Mouse (Mus musculus) lung, adult 18-20 months (tissue): Measurements from ENCODE around the gene Sfxn3.
A peak's percentile ranks its signal among the peaks of the same experiment; 100 is the strongest.

ENCODE experiments used
- DNase-seq, 2 experiments: peaks; one replicate each; pipeline ENCODE4 v3.0.0; 2022; ENCODE audit warnings: mixed read lengths in 2 of 2

Gene Sfxn3

GRCm38 (mm10) chr19:45076586-45077510 is 29.5 kb downstream of the Sfxn3 start:
- DNase-seq = peak; percentile 66 to 69

GRCm38 (mm10) chr19:45077742-45078645 is 30.7 kb downstream of the Sfxn3 start:
- no peak for DNase-seq

GRCm38 (mm10) chr19:45078971-45079764 is 31.9 kb downstream of the Sfxn3 start:
- peak; percentile 34 to 60 for DNase-seq

- peak; percentile 88 to 91 for DNase-seq
Measured at GRCm38 (mm10) chr19:45079769-45080515, 32.6 kb downstream of the Sfxn3 start.

GRCm38 (mm10) chr19:45080711-45081110 is 33.4 kb downstream of the Sfxn3 start:
- no peak for DNase-seq

GRCm38 (mm10) chr19:45081279-45081678 is 34.0 kb downstream of the Sfxn3 start:
- peak; percentile 56 to 65 for DNase-seq

DNA sequence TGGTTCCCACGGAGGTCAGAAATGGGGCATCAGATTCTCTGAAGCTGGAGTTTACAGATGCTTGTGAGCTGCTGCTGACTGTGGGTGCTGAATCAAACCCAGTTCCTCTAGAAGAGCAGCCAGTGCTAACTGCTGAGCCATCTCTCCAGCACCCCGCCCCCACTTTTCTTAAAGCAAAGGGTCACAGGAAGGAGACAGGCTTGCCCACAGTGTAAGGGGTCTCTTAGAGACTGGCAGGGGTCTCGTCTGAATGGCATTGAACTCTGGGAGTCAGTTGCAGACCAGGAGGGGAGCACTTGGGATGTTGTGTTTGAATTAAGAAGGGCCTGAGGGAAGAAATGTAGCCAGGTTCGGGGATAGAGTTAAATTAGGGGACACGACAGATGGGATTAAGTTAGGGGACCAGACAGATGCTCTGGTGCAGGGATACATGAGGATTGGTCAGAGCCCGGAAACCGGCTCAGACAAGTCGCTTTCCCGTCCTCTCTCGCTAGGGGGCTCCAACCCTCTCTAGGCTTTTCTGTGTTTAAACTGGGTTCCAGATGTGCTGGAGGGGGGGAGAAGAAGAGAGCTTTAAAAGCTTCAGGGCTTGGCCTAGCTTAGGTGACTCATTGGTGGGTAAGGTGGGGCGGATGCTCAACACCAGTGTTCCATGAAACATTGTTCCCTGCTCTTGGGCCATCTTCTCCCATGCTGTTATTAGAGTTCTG is 34.7 kb downstream of the Sfxn3 start:
- peak in 1 of 2 experiments; percentile 28 for DNase-seq

DNA sequence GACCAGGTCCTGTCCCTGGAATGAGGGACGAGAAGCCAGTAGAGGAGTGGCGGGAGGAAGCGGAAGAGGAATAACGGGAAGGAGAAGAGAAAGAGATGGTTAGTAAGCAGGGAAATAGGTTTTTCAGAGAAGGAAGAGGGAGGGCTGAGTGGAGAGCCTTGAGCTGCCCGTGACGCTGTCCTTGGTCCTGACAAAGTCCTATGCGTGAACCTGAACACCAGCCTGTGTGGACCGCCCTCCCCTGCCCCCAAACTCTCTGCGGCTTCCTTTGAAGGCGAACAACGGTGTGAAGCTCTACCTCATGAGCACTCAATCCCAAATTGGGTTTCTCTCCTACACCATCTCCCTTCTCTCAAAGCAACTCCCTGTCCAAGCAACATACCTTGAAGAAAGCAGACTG is 50.6 kb downstream of the Sfxn3 start:
- DNase-seq = no peak

DNA sequence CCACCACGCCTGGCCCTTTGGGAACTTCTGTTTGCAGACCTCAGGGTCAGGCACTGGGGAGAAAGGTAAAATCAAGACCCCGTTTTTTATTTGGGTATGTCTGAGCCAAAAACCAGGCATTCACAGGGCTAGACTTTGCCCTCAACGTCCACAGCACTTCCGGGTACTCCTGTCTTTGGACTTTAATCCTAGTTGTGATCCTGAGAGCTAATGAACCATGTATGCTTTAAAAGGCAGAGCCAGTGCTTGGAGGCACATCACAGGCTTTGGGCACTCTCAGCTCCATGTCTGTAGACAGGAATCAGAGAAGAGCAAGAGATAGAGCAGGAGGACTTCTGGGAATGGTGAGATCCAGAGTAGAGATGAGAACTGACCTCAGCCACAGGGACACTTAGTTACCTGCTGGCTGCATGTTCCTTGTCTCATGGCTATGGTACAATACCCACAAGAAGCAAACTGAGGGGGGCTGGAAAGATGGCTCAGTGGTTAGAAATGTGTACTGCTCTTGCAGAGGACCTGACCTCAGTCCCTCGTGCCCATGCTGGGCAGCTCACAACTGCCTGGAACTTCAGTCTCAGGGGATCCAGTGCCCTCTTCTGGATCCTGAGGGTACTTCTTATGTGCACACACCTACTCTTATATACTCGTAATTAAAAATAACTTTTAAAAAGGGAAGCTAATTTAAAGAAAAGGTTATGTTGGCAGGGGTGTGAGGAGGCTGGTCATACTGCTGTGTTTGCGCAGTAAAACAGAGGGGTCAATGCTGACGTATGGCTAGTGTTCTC is 53.4 kb downstream of the Sfxn3 start:
- DNase-seq = no peak

DNA sequence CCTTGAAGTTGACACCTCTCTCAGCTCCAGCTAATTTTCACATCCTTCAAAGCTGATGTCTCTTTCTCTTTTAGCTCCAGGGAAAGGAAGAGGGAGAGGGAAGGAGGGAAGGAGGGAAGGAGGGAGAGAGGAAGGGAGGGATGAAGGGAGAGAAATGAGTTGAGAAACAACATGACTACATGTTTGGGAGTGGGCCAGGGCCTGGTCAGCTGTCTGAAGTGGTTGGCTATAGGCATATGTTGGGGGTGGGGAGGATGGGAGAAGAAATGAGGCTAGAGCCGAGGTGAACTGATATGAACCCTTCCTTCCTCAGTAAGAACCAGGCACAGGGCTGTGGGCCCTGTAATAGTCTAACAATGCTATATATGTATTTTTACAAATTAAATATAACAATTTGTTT is 58.3 kb downstream of the Sfxn3 start:
- DNase-seq = no peak
